Mouse (Mus musculus) gastrocnemius, adult 2 months (tissue): Measurements from ENCODE around the gene Tlcd1. TPM values are rescaled to one million over a fixed set of nuclear protein-coding genes. Genes with fewer than 3 reads are reported as not detected.

Experiments
- DNase-seq: peaks from one replicate; pipeline ENCODE4 v3.0.0; 2022
- H3K27ac ChIP-seq: fragments of 200-600 bp; 2 replicates; pipeline ENCODE4 v1.8.1; 2022; ENCODE audit warnings: mild to moderate bottlenecking
- H3K4me3 ChIP-seq: fragments of 200-600 bp; 2 replicates; pipeline ENCODE4 v1.8.1; 2022; ENCODE audit warnings: mild to moderate bottlenecking, moderate library complexity
- CTCF ChIP-seq: fragments of 200-600 bp; IDR thresholded peaks from 2 replicates; pipeline ENCODE4 v1.8.1; 2022; ENCODE audit warnings: antibody characterized with exemption, mild to moderate bottlenecking, moderate library complexity
- intact Hi-C: fragments of 180-260 bp; cut with DNase I; formaldehyde crosslinking; loops from one replicate; pipeline ENCODE4 v1.15.1; 2025
- microRNA-seq: library from miRNA; unstranded; fragments of <30 nt; microRNA quantifications from one replicate; pipeline ENCODE4 v1.2.0, GENCODE M21; 2021
- total RNA-seq, 2 experiments: library from RNA; stranded (reverse); gene quantifications; 2 replicates each; pipeline ENCODE4 v1.2.3; 2021

The Tlcd1 gene
- total RNA-seq, 2 experiments from 2014 or later: 1.3 to 1.7 TPM

GRCm38 (mm10) chr11:78204287-78204686, 27.8 kb downstream of the Tlcd1 start:
- no peak for DNase-seq
- intact Hi-C loops: no loop called here
- TF ChIP-seq CTCF: no peak
- no peak overlapping the region for H3K27ac ChIP-seq
- H3K4me3 ChIP-seq: no peak overlapping the region

DNA sequence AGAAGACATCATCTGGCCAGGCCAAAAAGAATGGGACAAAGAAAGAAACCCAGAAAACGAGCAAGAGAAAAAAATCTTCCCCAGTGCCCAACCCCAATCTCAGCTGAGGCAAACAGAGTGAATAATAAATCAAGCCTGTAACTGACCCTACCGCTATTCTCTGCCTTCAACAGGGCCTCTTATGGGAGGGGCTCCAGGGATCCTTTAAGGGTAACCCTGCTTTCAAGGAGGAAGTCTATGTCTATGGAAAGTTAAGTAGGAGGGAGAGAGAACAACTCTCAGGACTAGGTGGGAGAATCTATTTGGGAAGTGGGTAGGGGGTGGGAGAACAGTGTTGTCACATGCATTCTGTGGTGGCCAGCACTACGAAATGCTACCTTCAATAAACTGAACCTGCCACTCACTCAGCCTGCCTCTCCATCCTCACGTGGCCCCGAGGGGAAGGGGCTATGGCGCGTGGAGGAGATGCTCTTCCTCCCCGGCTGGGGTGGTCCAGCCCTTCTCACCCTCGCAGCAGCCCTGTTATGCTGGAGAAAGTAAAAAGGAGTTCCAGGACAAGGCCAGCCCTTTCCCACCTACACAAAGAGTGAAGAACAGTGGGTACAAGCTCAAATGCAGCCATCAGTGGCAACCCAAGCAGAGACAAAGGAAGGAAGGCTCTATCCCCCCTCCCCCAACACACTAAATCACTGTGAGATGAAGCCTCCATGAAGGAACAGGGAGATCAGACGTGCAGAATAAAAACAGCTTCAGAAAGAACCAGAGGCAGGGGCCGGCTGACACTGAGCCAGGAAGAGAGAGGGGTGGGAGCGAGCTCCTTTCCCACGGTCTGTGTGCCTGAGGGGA, 29.1 kb downstream of the Tlcd1 start:
- intact Hi-C loops: no loop called here
- TF ChIP-seq CTCF: no peak
- Histone ChIP-seq H3K4me3 (no peak overlapping the region), H3K27ac (no peak overlapping the region)
- no peak for DNase-seq

GRCm38 (mm10) chr11:78207190-78207589, 30.7 kb downstream of the Tlcd1 start:
- intact Hi-C loops: no loop called here
- H3K27ac ChIP-seq: no peak overlapping the region

DNA sequence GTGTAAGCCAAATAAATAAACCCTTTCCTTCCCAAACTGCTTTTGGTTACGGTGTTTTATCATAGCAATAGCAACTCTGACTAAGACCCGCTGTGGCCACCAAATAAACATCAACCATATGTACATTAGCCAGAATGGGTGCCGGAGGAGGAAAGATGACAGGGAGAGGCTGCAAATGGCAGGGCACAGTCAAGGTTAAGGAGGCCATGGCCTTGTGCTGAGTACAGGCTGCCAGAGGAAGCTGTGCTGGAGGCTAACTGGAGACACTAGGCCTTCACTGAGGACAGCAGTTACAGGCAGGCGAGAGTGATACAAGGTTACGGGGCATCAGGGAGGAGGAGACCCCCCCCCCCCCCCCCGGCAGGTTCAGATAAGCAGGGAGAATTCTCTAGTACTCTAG, 33.4 kb downstream of the Tlcd1 start:
- no peak for TF ChIP-seq CTCF
- intact Hi-C loops: no loop called here
- Histone ChIP-seq H3K4me3 (no peak overlapping the region), H3K27ac (no peak overlapping the region)
- DNase-seq: no peak

More at GRCm38 (mm10) chr11:78207190-78207589, 30.7 kb downstream of the Tlcd1 start:
- DNase-seq: no peak
- H3K4me3 ChIP-seq: no peak overlapping the region
- no peak for TF ChIP-seq CTCF

- TF ChIP-seq CTCF: no peak
- Histone ChIP-seq H3K27ac (no peak overlapping the region), H3K4me3 (no peak overlapping the region)
- no peak for DNase-seq
- intact Hi-C loops: no loop called here
These were observed 34.1 kb downstream of the Tlcd1 start for GRCm38 (mm10) chr11:78210615-78211014.

GRCm38 (mm10) chr11:78211513-78211912, 35.0 kb downstream of the Tlcd1 start:
- no peak for TF ChIP-seq CTCF
- DNase-seq: no peak
- intact Hi-C loops: no loop called here
- Histone ChIP-seq H3K27ac (no peak overlapping the region), H3K4me3 (no peak overlapping the region)

- TF ChIP-seq CTCF: no peak
- DNase-seq: no peak
- no peak overlapping the region for H3K4me3 ChIP-seq
- intact Hi-C loops: no loop called here
- no peak overlapping the region for H3K27ac ChIP-seq
These were observed 36.7 kb downstream of the Tlcd1 start for GRCm38 (mm10) chr11:78213086-78213817.

DNA sequence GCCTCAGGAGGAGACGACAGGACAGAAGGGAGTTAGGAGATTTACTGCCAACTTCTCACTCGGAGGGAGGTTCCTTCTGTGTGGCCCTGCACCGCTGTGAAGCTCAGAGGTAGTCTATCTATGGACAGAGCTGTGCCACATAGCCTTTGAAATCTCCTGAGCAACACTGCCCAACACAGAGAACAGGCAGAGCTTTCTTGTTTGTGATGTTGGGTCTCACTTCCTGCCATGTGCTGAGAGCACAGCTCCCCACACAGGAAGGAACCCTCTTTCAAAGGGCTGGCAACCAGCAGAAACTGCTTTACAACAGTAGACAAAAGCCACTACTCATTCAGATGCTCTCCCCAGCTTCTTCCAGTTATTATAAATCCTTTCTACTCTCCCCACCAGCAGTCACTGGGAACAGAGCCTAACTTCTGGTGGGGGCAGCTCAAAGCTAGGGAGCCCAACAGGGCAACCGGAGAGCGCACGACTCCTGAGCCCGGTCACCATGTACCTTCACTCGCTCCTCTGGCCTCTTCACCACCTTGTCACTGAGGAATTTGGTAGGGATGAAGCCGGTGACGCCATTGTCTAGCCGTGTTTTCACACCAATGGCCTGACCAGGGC, 39.3 kb downstream of the Tlcd1 start:
- H3K4me3 ChIP-seq: no peak overlapping the region
- intact Hi-C loops: no loop called here
- no peak for DNase-seq
- TF ChIP-seq CTCF: no peak
- H3K27ac ChIP-seq: no peak overlapping the region; the same call in 1 of the 2 replicates

DNA sequence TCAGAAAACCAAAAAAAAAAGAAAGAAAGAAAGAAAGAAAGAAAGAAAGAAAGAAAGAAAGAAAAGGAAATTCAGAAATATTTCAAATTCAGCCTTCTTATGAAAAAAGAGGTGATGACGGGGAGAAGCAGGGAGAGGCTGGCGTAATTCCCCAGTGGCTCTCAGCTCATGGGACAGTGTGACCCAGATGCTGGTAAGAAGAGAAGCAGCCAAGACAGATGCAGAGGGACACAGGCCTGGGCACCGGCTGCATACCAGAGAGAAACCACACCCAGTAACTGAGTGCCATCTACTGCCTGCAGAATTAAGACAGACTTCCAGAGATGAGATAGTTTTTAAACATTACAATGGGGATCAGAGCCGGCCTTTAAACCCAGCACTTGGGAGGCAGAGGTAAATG, 47.1 kb downstream of the Tlcd1 start:
- Histone ChIP-seq H3K27ac (peak overlapping the region; percentile 66), H3K4me3 (no peak overlapping the region)
- peak; percentile 74 for DNase-seq
- intact Hi-C loops: no loop called here
- TF ChIP-seq CTCF: peak; percentile 10; the same call in 1 of the 2 replicates

Small RNA genes within 50 kb of the gene (microRNA-seq; reads per million reads assigned to microRNA genes)
- not detected for gene Mir7653

Other genes with a start within 250 kb of the Tlcd1 start
- under 1 TPM in 1 of 2 experiments, not detected in 1; 0.25 TPM for gene Sez6, start 245.9 kb upstream of the Tlcd1 start, total RNA-seq
- 10 to 100 TPM; 15.0 to 15.8 TPM for gene Phf12, start 194.0 kb upstream of the Tlcd1 start, total RNA-seq
- 1 to 10 TPM in 1 of 2 experiments, under 1 TPM in 1; 0.74 to 1.1 TPM for gene Dhrs13, start 144.4 kb upstream of the Tlcd1 start, total RNA-seq
- gene Flot2, start 138.8 kb upstream of the Tlcd1 start, total RNA-seq: 10 to 100 TPM; 46.0 to 49.8 TPM
- gene Eral1, start 96.3 kb upstream of the Tlcd1 start, total RNA-seq: 10 to 100 TPM; 18.8 to 26.2 TPM
- gene Fam222b, start 82.1 kb upstream of the Tlcd1 start, total RNA-seq: 1 to 10 TPM; 7.1 to 7.9 TPM
- 1 to 10 TPM; 2.1 to 2.8 TPM for gene Traf4, start 11.1 kb upstream of the Tlcd1 start, total RNA-seq
- gene Nek8, start within 50 bp of the Tlcd1 start, total RNA-seq: under 1 TPM; 0.36 to 0.75 TPM
- 100 to 1,000 TPM; 760 to 970 TPM for gene Rpl23a, start 6.9 kb downstream of the Tlcd1 start, total RNA-seq
- gene Rab34, start 11.7 kb downstream of the Tlcd1 start, total RNA-seq: 1 to 10 TPM; 3.3 to 4.6 TPM
- gene Proca1, start 16.7 kb downstream of the Tlcd1 start, total RNA-seq: under 1 TPM in 1 of 2 experiments, not detected in 1; 0.81 TPM
- gene Sdf2, start 69.0 kb downstream of the Tlcd1 start, total RNA-seq: 10 to 100 TPM; 47.3 to 48.0 TPM
- 10 to 100 TPM; 30.3 to 33.7 TPM for gene Supt6, start 69.3 kb downstream of the Tlcd1 start, total RNA-seq
- gene 2610507B11Rik, start 85.0 kb downstream of the Tlcd1 start, total RNA-seq: 100 to 1,000 TPM; 221 to 231 TPM
- gene BC030499, start 114.1 kb downstream of the Tlcd1 start, total RNA-seq: under 1 TPM; 0.75 to 0.87 TPM
- gene Spag5, start 124.8 kb downstream of the Tlcd1 start, total RNA-seq: 1 to 10 TPM in 1 of 2 experiments, under 1 TPM in 1; 0.81 to 2.0 TPM
- 1 to 10 TPM; 1.6 to 2.7 TPM for gene Aldoc, start 146.3 kb downstream of the Tlcd1 start, total RNA-seq
- gene Pigs, start 151.7 kb downstream of the Tlcd1 start, total RNA-seq: 10 to 100 TPM; 20.0 to 21.3 TPM
- 1 to 10 TPM; 7.1 to 9.2 TPM for gene Unc119, start 166.8 kb downstream of the Tlcd1 start, total RNA-seq
- gene Foxn1, start 209.8 kb downstream of the Tlcd1 start, total RNA-seq: not detected
- gene Slc13a2, start 245.5 kb downstream of the Tlcd1 start, total RNA-seq: not detected